Mouse (Mus musculus): ENCODE results near the gene Eef2.
"Not testable (repeated sequence)": the region's sequence is repeated elsewhere in the genome, so short reads cannot be mapped to it uniquely, and the experiment has no call there.

Eef2 gene

DNA sequence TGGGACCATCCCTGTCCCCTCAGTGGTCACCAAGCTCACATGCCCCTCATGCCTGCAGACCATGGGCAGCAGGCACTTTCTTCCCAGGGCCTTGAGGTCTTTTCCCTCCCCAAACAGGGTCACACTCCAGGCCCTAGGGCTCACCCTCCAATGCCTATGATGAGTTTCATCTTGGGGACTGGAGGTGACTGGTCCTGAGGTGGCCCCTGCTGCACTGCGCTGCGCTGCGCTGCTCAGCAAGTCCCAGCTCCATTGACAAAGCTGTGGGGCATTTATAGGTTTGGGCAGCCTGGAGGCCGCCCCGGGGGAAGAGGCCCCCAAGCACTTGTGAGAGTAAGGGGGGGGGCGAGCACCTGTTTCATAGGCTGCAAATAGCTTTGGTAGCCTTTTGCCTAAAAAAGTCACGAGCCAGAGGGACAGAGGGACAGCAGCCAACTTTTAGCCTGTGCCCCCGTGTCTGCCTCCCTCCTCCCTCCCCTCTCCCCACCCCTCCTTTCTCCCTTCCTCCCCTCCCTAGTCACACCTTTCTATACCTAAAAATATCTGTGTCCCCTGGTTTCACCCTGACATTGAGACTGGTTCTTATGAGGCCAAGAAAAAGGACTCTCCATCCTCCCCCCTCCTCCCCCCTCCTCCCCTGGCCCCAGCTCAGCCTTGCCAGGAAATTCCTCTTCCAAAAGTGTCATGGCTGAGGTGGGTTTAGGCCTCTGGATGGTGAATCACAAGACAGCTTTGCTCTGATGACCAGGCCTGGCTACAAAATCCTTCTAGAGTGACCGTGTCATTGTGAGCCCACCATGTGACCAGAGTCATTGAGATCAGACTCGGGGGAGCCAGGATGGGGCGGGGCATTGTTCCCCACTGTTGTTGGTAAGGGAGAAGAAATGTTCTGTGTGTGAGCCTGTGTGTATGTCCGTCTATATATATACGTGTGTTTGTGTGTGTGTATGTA, 25.7 kb downstream of the Eef2 start, which contains the start of gene Nmrk2:
Nmrk2 (minus strand) TSS at position 245 of the 952 bp plus-strand sequence.
- DNase-seq (ENCODE audit: low spot score), result no peak

GRCm38 (mm10) chr10:81202978-81203720, 26.7 kb downstream of the Eef2 start:
- DNase-seq (ENCODE audit: low spot score), result no peak

DNA sequence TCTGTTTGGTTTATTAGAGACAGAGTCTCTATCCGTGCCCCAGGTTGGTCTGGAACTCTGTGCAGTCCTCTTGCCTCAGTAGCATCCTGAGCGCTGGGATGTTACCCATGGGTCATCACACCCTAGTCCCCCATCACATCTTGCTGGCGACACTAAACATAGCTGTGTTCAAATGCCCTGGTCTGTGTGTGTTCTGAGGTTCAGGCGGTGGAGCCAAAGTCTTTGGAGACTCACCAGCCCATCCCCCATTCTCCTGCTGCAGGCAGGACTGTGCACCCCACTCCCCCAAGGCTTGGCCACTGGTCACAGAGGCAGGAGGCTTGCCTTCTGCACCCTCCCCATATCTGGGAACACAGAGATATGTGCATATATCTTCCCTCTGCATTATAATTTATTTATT, 27.7 kb downstream of the Eef2 start:
- DNase-seq (ENCODE audit: low spot score), result no peak

- DNase-seq (ENCODE audit: low spot score), result no peak
Measured at GRCm38 (mm10) chr10:81210154-81210553, 33.7 kb downstream of the Eef2 start.

GRCm38 (mm10) chr10:81216260-81216659, 39.8 kb downstream of the Eef2 start:
- no peak for DNase-seq (ENCODE audit: low spot score)

DNA sequence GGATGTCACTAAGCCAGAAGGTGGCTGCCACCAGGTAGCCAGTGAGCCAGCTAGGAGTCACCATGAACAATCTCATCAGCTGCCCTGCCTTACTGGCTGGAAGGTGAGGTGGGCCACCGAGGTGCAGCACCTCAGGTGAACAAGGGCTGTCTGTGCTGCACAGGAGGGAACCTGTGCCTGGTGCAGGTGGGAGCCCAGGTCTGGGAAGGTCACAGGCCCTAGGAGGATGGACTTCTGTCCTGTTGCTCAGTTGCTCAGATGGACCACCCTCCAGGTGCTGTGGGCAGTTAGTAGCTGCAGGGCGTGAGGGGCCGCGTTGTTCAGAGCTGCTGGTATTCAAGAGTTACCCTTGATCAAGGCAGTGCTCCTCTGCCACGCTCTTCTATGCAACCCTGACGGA, 40.4 kb downstream of the Eef2 start:
- no peak for DNase-seq (ENCODE audit: low spot score)

- not testable (repeated sequence) for DNase-seq (ENCODE audit: low spot score)
Measured at GRCm38 (mm10) chr10:81217267-81217666, 40.8 kb downstream of the Eef2 start.

- DNase-seq (ENCODE audit: low spot score), result peak; percentile 56
Measured at GRCm38 (mm10) chr10:81217964-81218363, 41.5 kb downstream of the Eef2 start.

- DNase-seq (ENCODE audit: low spot score), result no peak
Measured at GRCm38 (mm10) chr10:81221402-81222015, 45.1 kb downstream of the Eef2 start.

GRCm38 (mm10) chr10:81223731-81224130, 47.3 kb downstream of the Eef2 start:
- DNase-seq (ENCODE audit: low spot score), result not testable (repeated sequence)

DNA sequence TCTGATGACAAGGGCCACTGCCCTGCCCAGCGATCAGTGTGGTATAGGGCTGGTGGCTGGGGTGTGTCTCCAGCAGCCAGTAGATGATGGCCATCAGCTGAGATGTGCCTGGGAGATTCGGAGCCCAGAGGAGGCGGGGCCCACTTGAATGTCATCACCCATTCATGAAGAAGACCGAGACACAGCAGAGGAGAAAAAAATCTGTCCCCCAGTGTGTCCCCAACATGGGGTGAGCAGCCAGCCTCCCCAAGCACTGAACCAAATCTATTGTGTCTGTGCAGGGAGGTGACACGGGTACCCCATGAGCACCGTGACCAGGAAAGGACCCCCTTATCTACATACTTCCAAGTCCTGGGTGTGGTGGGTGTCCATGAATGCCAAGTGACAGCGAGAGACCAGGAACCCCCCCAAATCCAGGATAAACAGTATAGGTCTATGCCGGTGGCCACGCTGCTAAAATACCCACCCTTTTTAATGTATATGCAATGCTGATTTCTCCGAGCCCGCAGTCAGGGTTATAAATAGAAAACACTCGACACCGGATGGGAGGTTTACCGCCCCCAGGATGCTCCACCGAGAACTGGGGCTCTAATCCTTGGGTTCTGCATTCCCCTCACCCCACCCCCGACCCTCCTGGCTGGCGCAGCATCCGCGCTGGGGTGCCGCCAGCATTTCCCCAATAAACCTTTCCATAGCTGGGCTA, 53.5 kb downstream of the Eef2 start:
- no peak for DNase-seq (ENCODE audit: low spot score)

- DNase-seq (ENCODE audit: low spot score), result no peak
Measured at GRCm38 (mm10) chr10:81230438-81231332, 54.3 kb downstream of the Eef2 start, which contains the start of gene Atcay. TSS of gene Atcay (minus strand) at chr10:81230833.

GRCm38 (mm10) chr10:81231436-81231835, 55.0 kb downstream of the Eef2 start:
- no peak for DNase-seq (ENCODE audit: low spot score)

Measured in spleen, adult 12 weeks (tissue).